9 mouse cellular contexts compared by ENCODE assay signal in the genomic region with DNA sequence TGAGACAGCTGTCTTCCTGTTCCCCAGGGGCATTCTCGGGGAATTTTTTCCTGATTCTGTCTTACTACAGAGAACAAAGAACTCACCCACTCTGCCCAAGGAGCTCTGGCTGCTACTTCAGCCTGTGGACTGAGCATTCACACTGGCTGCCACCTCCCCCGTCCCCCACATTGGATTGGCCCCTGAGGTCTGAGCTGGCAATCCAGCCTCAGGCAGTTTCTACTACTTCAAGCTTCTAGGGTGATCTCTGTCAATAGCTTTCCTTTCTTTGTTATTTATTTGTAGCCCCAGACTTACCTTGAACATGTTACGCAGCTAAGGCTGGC. TPM values are rescaled to one million over a fixed set of nuclear protein-coding genes. Genes with fewer than 3 reads are reported as not detected.
DNase-seq lines count a peak whose midpoint lies in the region; ATAC-seq and TF ChIP-seq lines count a peak whose summit lies in the region.
"Had no signal": no experiment of that assay in that cellular context is flagged by ENCODE, and none has a peak within 500 bp of the region (broad histone marks: within the 10 kb centered on the region; RNA-seq: fewer than 3 reads in every experiment).

No protein-coding gene starts in this region.

- H3K4me1 ChIP-seq in lung, embryonic 15.5 days = peaks cover 37% of the 10 kb centered on the region
- H3K4me1 ChIP-seq in forebrain, embryonic 12.5 days = peaks cover 35% of the 10 kb centered on the region
- H3K4me1 ChIP-seq in limb, embryonic 15.5 days = peaks cover 37% of the 10 kb centered on the region
- peaks cover 28% of the 10 kb centered on the region for H3K4me1 ChIP-seq in small intestine, adult 2 months (ENCODE audit: control insufficient read depth, insufficient read depth, insufficient read length, low read length)

- no peak for DNase-seq in lung, postnatal 36 days
- no peak for DNase-seq in urinary bladder, adult 18-20 months (ENCODE audit: low spot score in 2 of 2)
- no peak for DNase-seq in thymus, postnatal 0 days (ENCODE audit: low spot score)
- no peak for DNase-seq in left cerebral cortex, adult 2 months (ENCODE audit: extremely low spot score in 1 of 2, low spot score in 2 of 2)
- DNase-seq: gastrocnemius, postnatal 10 days had no signal

- no peak for TF ChIP-seq CTCF in small intestine, adult 2 months (IDR thresholded peaks at IDR 0.05; ENCODE audit: extremely low read depth, insufficient read length, insufficient replicate concordance, low read depth, low read length)
- no peak for TF ChIP-seq CTCF in left cerebral cortex, adult 2 months (IDR thresholded peaks at IDR 0.05)

- WGBS in lung, embryonic 15.5 days = 24% methylated on average over 3 of the region's 3 CpGs
- WGBS in forebrain, embryonic 12.5 days = 26% methylated on average over 3 of the region's 3 CpGs
- 18% methylated on average over 3 of the region's 3 CpGs for WGBS in limb, embryonic 15.5 days
- 16% methylated on average over 3 of the region's 3 CpGs for WGBS in small intestine, adult 2 months

- H3K9me3 ChIP-seq in lung, embryonic 15.5 days = no peaks in the 10 kb centered on the region
- no peaks in the 10 kb centered on the region for H3K9me3 ChIP-seq in forebrain, embryonic 12.5 days
- H3K9me3 ChIP-seq in limb, embryonic 15.5 days = no peaks in the 10 kb centered on the region

- peaks cover 41% of the 10 kb centered on the region for H3K36me3 ChIP-seq in lung, embryonic 15.5 days
- H3K36me3 ChIP-seq in forebrain, embryonic 12.5 days (replicated peaks) = peaks cover 57% of the 10 kb centered on the region
- peaks cover 49% of the 10 kb centered on the region for H3K36me3 ChIP-seq in limb, embryonic 15.5 days
- peaks cover 47% of the 10 kb centered on the region for H3K36me3 ChIP-seq in small intestine, adult 2 months (ENCODE audit: control insufficient read depth, insufficient read depth, low read length)

- peak overlapping the region; percentile 86 for H3K9ac ChIP-seq in lung, embryonic 15.5 days
- H3K9ac ChIP-seq in forebrain, embryonic 12.5 days = peak overlapping the region; percentile 90
- peak overlapping the region; percentile 12 for H3K9ac ChIP-seq in limb, embryonic 15.5 days

- H3K27ac ChIP-seq in lung, embryonic 15.5 days = peak overlapping the region; percentile 85
- H3K27ac ChIP-seq in forebrain, embryonic 12.5 days = 0 out of 2 replicates have a peak overlapping the region, but pooled peaks have one; percentile 32
- 0 out of 2 replicates have a peak overlapping the region, but pooled peaks have one; percentile 85 for H3K27ac ChIP-seq in limb, embryonic 15.5 days
- peak overlapping the region; percentile 78 for H3K27ac ChIP-seq in small intestine, adult 2 months (ENCODE audit: insufficient read depth, low read depth, low read length)
- H3K27ac ChIP-seq in left cerebral cortex, adult 2 months = no peak overlapping the region

- H3K4me3 ChIP-seq in lung, embryonic 15.5 days = peak overlapping the region; percentile 99
- peak overlapping the region; percentile 91 for H3K4me3 ChIP-seq in forebrain, embryonic 12.5 days (replicated peaks)
- peak overlapping the region; percentile 83 for H3K4me3 ChIP-seq in limb, embryonic 15.5 days
- H3K4me3 ChIP-seq in small intestine, adult 2 months (ENCODE audit: low read depth, low read length) = peak overlapping the region; percentile 88
- no peak overlapping the region; the same call in 1 of the 2 replicates for H3K4me3 ChIP-seq in left cerebral cortex, adult 2 months

- H3K27me3 ChIP-seq in lung, embryonic 15.5 days = no peaks in the 10 kb centered on the region
- H3K27me3 ChIP-seq in forebrain, embryonic 12.5 days = no peaks in the 10 kb centered on the region
- H3K27me3 ChIP-seq in limb, embryonic 15.5 days = no peaks in the 10 kb centered on the region
- H3K27me3 ChIP-seq in small intestine, adult 2 months (ENCODE audit: control insufficient read depth, insufficient read depth, low read length) = no peaks in the 10 kb centered on the region

- TF ChIP-seq POLR2A in small intestine, adult 2 months (IDR thresholded peaks at IDR 0.05; ENCODE audit: low read depth, low read length) = no peak

- ATAC-seq in lung, embryonic 15.5 days (ENCODE audit: borderline replicate concordance, extremely low read depth, low FRiP score, low TSS enrichment) = no peak
- no peak for ATAC-seq in forebrain, embryonic 12.5 days (ENCODE audit: low FRiP score)
- ATAC-seq in limb, embryonic 15.5 days (ENCODE audit: insufficient number of reproducible peaks, low FRiP score, low TSS enrichment, low read depth) = no peak

- intact Hi-C loops in left cerebral cortex, adult 2 months (cut with DNase I) = no loop called here

- H3K4me2 ChIP-seq in lung, embryonic 15.5 days = peak overlapping the region; percentile 93
- H3K4me2 ChIP-seq in forebrain, embryonic 12.5 days = peak overlapping the region; percentile 81
- peak overlapping the region; percentile 98 for H3K4me2 ChIP-seq in limb, embryonic 15.5 days

RNA-seq across cellular contexts. Expression of a gene that starts 1.2 kb away (rescaled TPM):
- polyA plus RNA-seq in lung, embryonic 15.5 days (2015; fragmentation: Nextera tagmentation; extraction: Ambion mirVana) = 67.5 and 70.9 TPM in 2 replicates
- polyA plus RNA-seq in forebrain, embryonic 12.5 days (2016; fragmentation: Nextera tagmentation; extraction: Ambion mirVana) = 43.4 and 46.0 TPM in 2 replicates
- polyA plus RNA-seq in limb, embryonic 15.5 days (2015; fragmentation: Nextera tagmentation; extraction: Ambion mirVana) = 36.7 and 36.9 TPM in 2 replicates
- polyA plus RNA-seq in small intestine, adult 2 months (2012; rRNA removed) = 298 and 416 TPM in 2 replicates
- 28.6 and 29.4 TPM in 2 replicates for polyA plus RNA-seq in thymus, postnatal 0 days (2015; fragmentation: Nextera tagmentation; extraction: Ambion mirVana)
- total RNA-seq in left cerebral cortex, adult 2 months (2021) = 10 to 100 TPM; 17.7 to 21.3 TPM

RNA-seq across cellular contexts. Expression of a gene that starts 8.4 kb away (rescaled TPM):
- 125 and 133 TPM in 2 replicates for polyA plus RNA-seq in lung, embryonic 15.5 days (2015; fragmentation: Nextera tagmentation; extraction: Ambion mirVana)
- polyA plus RNA-seq in forebrain, embryonic 12.5 days (2016; fragmentation: Nextera tagmentation; extraction: Ambion mirVana) = 130 and 135 TPM in 2 replicates
- 113 and 121 TPM in 2 replicates for polyA plus RNA-seq in limb, embryonic 15.5 days (2015; fragmentation: Nextera tagmentation; extraction: Ambion mirVana)
- 130 and 155 TPM in 2 replicates for polyA plus RNA-seq in small intestine, adult 2 months (2012; rRNA removed)
- polyA plus RNA-seq in thymus, postnatal 0 days (2015; fragmentation: Nextera tagmentation; extraction: Ambion mirVana) = 133 and 148 TPM in 2 replicates
- 10 to 100 TPM; 66.1 to 68.3 TPM for total RNA-seq in left cerebral cortex, adult 2 months (2021)

RNA-seq across cellular contexts. Expression of a gene that starts 25.4 kb away (rescaled TPM):
- polyA plus RNA-seq in lung, embryonic 15.5 days (2015; fragmentation: Nextera tagmentation; extraction: Ambion mirVana) = 43.8 and 44.6 TPM in 2 replicates
- 48.2 and 50.1 TPM in 2 replicates for polyA plus RNA-seq in forebrain, embryonic 12.5 days (2016; fragmentation: Nextera tagmentation; extraction: Ambion mirVana)
- polyA plus RNA-seq in limb, embryonic 15.5 days (2015; fragmentation: Nextera tagmentation; extraction: Ambion mirVana) = 50.5 and 53.8 TPM in 2 replicates
- polyA plus RNA-seq in small intestine, adult 2 months (2012; rRNA removed) = 14.3 and 15.4 TPM in 2 replicates
- polyA plus RNA-seq in thymus, postnatal 0 days (2015; fragmentation: Nextera tagmentation; extraction: Ambion mirVana) = 34.7 and 36.6 TPM in 2 replicates
- total RNA-seq in left cerebral cortex, adult 2 months (2021) = 10 to 100 TPM; 47.9 to 51.9 TPM

RNA-seq across cellular contexts. Expression of a gene that starts 34.9 kb away (rescaled TPM):
- polyA plus RNA-seq in lung, embryonic 15.5 days (2015; fragmentation: Nextera tagmentation; extraction: Ambion mirVana) = 31.2 and 35.5 TPM in 2 replicates
- 34.5 and 35.4 TPM in 2 replicates for polyA plus RNA-seq in forebrain, embryonic 12.5 days (2016; fragmentation: Nextera tagmentation; extraction: Ambion mirVana)
- polyA plus RNA-seq in limb, embryonic 15.5 days (2015; fragmentation: Nextera tagmentation; extraction: Ambion mirVana) = 32.4 and 34.1 TPM in 2 replicates
- polyA plus RNA-seq in small intestine, adult 2 months (2012; rRNA removed) = 3.6 and 4.4 TPM in 2 replicates
- polyA plus RNA-seq in thymus, postnatal 0 days (2015; fragmentation: Nextera tagmentation; extraction: Ambion mirVana) = 30.0 and 33.3 TPM in 2 replicates
- total RNA-seq in left cerebral cortex, adult 2 months (2021) = 10 to 100 TPM; 28.4 to 28.5 TPM

RNA-seq across cellular contexts. Expression of a gene that starts 35.0 kb away (rescaled TPM):
- 12.7 and 13.0 TPM in 2 replicates for polyA plus RNA-seq in lung, embryonic 15.5 days (2015; fragmentation: Nextera tagmentation; extraction: Ambion mirVana)
- polyA plus RNA-seq in forebrain, embryonic 12.5 days (2016; fragmentation: Nextera tagmentation; extraction: Ambion mirVana) = 8.6 and 10.9 TPM in 2 replicates
- 13.1 and 14.4 TPM in 2 replicates for polyA plus RNA-seq in limb, embryonic 15.5 days (2015; fragmentation: Nextera tagmentation; extraction: Ambion mirVana)
- polyA plus RNA-seq in small intestine, adult 2 months (2012; rRNA removed) = 16.6 and 23.6 TPM in 2 replicates
- 15.5 and 18.5 TPM in 2 replicates for polyA plus RNA-seq in thymus, postnatal 0 days (2015; fragmentation: Nextera tagmentation; extraction: Ambion mirVana)
- total RNA-seq in left cerebral cortex, adult 2 months (2021) = 10 to 100 TPM; 13.8 to 15.8 TPM

Comparison
In these comparisons a context has a peak if more than half of its experiments do, and no peak if none do; other contexts are left out.
1. H3K9ac ChIP-seq: peak in every context shown above with its lines; median percentile 90 in forebrain, embryonic 12.5 days; 86 in lung, embryonic 15.5 days; 12 in limb, embryonic 15.5 days.